Mouse (Mus musculus): ENCODE measurements around the gene Polr2b.

DNA sequence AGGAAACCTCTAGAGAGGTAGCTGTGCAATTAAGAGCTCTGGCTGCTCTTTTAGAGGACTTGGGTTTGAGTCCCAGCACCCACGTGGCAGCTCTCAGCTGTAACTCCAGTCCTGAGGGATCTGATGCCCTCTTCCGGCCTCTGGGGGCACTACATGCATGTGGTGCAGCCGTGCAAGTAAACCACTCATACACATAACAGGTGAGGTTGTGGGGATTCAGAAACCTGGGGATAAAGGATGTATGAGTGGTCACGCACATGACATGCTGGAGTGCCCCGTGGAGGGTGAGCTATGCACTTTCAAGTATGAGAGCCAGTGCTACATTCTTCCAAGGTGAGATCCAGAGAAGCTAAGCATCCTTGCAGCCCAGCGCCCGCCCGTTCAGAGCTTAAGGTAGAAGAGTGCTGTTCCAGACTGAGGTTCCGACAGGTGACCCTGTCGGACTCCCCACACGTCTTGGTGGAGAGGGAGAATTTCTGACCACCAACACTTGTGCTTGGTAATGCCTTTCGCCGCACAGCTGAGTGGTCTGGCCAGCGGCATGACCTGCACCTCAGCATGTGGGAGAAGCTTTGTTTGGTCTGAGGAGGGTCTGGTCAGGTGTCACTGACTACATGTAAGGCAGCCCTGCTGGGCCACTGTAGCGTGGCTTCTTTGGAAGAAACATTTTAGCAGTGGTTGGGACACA, 40.2 kb downstream of the Polr2b start:
- no peak for TF ChIP-seq POLR2A (IDR thresholded peaks at IDR 0.05; ENCODE audit: borderline replicate concordance, insufficient read depth, low read length)
- no peak for TF ChIP-seq CTCF (IDR thresholded peaks at IDR 0.05; ENCODE audit: borderline replicate concordance, insufficient read depth, low read depth, low read length)
